Mouse (Mus musculus) heart, embryonic 12.5 days (tissue): ENCODE data around the gene Ptx4. TPM values are rescaled to one million over a fixed set of nuclear protein-coding genes. Genes with fewer than 3 reads are reported as not detected.

ENCODE experiments used
- ATAC-seq: fragments of 200-750 bp; cut with Nextera tagmentation; 2 replicates; pipeline ENCODE4 v1.8.0; 2017; ENCODE audit warnings: moderate TSS enrichment, moderate library complexity; ENCODE audit not compliant: insufficient number of reproducible peaks, low FRiP score
- H3K27ac ChIP-seq: fragments of 300-500 bp; sonication (generic); 2 replicates; pipeline ENCODE4 v1.5.1; 2016; ENCODE audit warnings: mild to moderate bottlenecking, moderate library complexity; ENCODE audit not compliant: poor library complexity, severe bottlenecking
- H3K27me3 ChIP-seq: fragments of 300-500 bp; sonication (generic); replicated peaks from 2 replicates; pipeline ENCODE4 v1.6.1; 2016; ENCODE audit warnings: mild to moderate bottlenecking, moderate library complexity
- H3K36me3 ChIP-seq: fragments of 300-500 bp; sonication (generic); 2 replicates; pipeline ENCODE4 v1.6.1; 2016; ENCODE audit warnings: mild to moderate bottlenecking, moderate library complexity
- H3K4me1 ChIP-seq: fragments of 300-500 bp; sonication (generic); replicated peaks from 2 replicates; pipeline ENCODE4 v1.6.1; 2016; ENCODE audit warnings: mild to moderate bottlenecking
- H3K4me2 ChIP-seq: fragments of 300-500 bp; sonication (generic); 2 replicates; pipeline ENCODE4 v1.6.1; 2016; ENCODE audit warnings: mild to moderate bottlenecking, moderate library complexity
- H3K4me3 ChIP-seq: fragments of 300-500 bp; sonication (generic); 2 replicates; pipeline ENCODE4 v1.5.1; 2016; ENCODE audit warnings: mild to moderate bottlenecking
- H3K9ac ChIP-seq: fragments of 300-500 bp; sonication (generic); 2 replicates; pipeline ENCODE4 v1.6.1; 2016; ENCODE audit warnings: mild to moderate bottlenecking, moderate library complexity
- H3K9me3 ChIP-seq: fragments of 300-500 bp; sonication (generic); replicated peaks from 2 replicates; pipeline ENCODE4 v1.6.1; 2016; ENCODE audit warnings: mild to moderate bottlenecking, moderate library complexity
- WGBS: fragments of 180-500 bp; shearing (Covaris S2); methylation state at CpG from one replicate; pipeline ENCODE4 v1.1.7; 2016; 5-methylcytosine and 5-hydroxymethylcytosine counted together
- polyA plus RNA-seq: library from polyadenylated mRNA; unstranded; fragments of >200 nt; fragmentation: Nextera tagmentation; extraction: Ambion mirVana; gene quantifications from 2 replicates; pipeline ENCODE4 v1.2.1, GENCODE M21; 2016

Ptx4 gene
- polyA plus RNA-seq, 1 experiment from 2014 or later = 0.27 TPM

GRCm38 (mm10) chr17:25138803-25139202 lies 18.2 kb downstream of the Ptx4 start:
- no peaks in the 10 kb centered on the region for H3K27me3 ChIP-seq
- no peak overlapping the region for H3K27ac ChIP-seq
- H3K36me3 ChIP-seq = peaks cover 19% of the 10 kb centered on the region; the same call in 1 of the 2 replicates
- no peak overlapping the region for H3K4me3 ChIP-seq
- no peak for ATAC-seq
- no peak overlapping the region for H3K4me2 ChIP-seq
- peaks cover 10% of the 10 kb centered on the region for H3K4me1 ChIP-seq
- H3K9me3 ChIP-seq = no peaks in the 10 kb centered on the region
- H3K9ac ChIP-seq = no peak overlapping the region
- WGBS = 90% methylated on average over 1 of the region's 1 CpGs

GRCm38 (mm10) chr17:25139960-25140359 lies 19.4 kb downstream of the Ptx4 start:
- Histone ChIP-seq H3K9me3 (no peaks in the 10 kb centered on the region), H3K27ac (no peak overlapping the region), H3K4me3 (no peak overlapping the region), H3K4me1 (peaks cover 8% of the 10 kb centered on the region; the same call in 1 of the 2 replicates), H3K36me3 (peaks cover 25% of the 10 kb centered on the region; the same call in 1 of the 2 replicates), H3K9ac (no peak overlapping the region), H3K4me2 (no peak overlapping the region), H3K27me3 (no peaks in the 10 kb centered on the region)
- WGBS = 72% methylated on average over 4 of the region's 4 CpGs
- ATAC-seq = no peak

DNA sequence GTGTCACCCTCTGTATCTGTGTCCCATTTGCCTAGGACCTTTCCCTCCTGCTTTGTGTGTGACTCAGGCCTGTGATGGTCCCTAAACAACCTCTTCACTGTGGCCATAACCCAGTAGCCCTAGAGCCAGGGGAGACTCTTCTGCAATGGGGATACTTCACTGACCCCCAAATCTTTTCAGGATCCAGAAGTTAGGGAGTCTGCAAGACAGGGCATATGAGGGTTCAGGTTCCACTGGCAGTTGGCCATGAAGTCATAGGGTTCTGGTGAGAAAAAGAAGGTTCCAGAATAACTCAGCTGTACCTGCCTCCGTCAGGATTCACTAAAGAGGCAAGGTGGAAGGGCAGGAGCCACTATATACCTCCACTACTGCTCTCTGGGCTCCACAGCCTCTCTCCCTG lies 41.6 kb downstream of the Ptx4 start, which contains the start of gene Ccdc154:
Gene Ccdc154, plus strand, starts transcription at position 301 of the 400 bp plus-strand sequence.
- Histone ChIP-seq H3K4me3 (no peak within 1 kb of the TSS), H3K4me1 (0 out of 2 replicates have a peak, but pooled peaks cover 2% of the 10 kb centered on the region), H3K36me3 (peaks cover 42% of the 10 kb centered on the region), H3K9ac (no peak within 1 kb of the TSS), H3K27me3 (no peaks in the 10 kb centered on the region), H3K9me3 (no peaks in the 10 kb centered on the region), H3K27ac (no peak within 1 kb of the TSS), H3K4me2 (no peak within 1 kb of the TSS)
- ATAC-seq = no peak
- WGBS = 70% methylated on average over 1 of the region's 1 CpGs

GRCm38 (mm10) chr17:25163387-25163786 lies 42.8 kb downstream of the Ptx4 start:
- no peaks in the 10 kb centered on the region for H3K27me3 ChIP-seq
- no peaks in the 10 kb centered on the region for H3K9me3 ChIP-seq
- no peak overlapping the region for H3K4me3 ChIP-seq
- peaks cover 30% of the 10 kb centered on the region for H3K36me3 ChIP-seq
- H3K27ac ChIP-seq = no peak overlapping the region
- WGBS = 76% methylated on average over 7 of the region's 7 CpGs
- H3K4me1 ChIP-seq = 0 out of 2 replicates have a peak, but pooled peaks cover 2% of the 10 kb centered on the region
- no peak for ATAC-seq
- no peak overlapping the region for H3K4me2 ChIP-seq
- H3K9ac ChIP-seq = no peak overlapping the region

DNA sequence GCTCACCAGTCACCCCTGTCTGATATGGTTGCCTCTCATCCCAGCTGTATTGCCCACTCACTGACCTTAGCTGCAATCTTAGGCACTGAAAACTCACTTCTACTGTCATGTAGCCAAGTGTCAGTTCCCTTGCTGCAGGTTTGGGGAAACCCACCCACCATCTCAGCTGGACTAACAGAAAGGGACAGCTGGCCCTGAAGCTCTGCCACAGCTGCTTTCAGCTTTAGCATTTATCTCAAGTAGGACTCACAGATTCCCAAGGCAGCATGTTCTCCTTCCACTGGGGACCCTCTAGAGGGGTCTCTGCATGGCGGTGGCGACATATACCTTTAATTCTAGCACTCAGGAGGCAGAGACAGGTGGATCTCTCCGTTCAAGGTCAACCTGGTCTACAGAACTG lies 44.2 kb downstream of the Ptx4 start:
- 0 out of 2 replicates have a peak, but pooled peaks cover 2% of the 10 kb centered on the region for H3K4me1 ChIP-seq
- no peak overlapping the region for H3K4me3 ChIP-seq
- 89% methylated on average over 3 of the region's 3 CpGs for WGBS

GRCm38 (mm10) chr17:25165970-25166671 lies 45.6 kb downstream of the Ptx4 start:
- Histone ChIP-seq H3K4me3 (no peak overlapping the region), H3K4me2 (no peak overlapping the region), H3K27ac (no peak overlapping the region), H3K27me3 (no peaks in the 10 kb centered on the region), H3K36me3 (peaks cover 7% of the 10 kb centered on the region), H3K4me1 (0 out of 2 replicates have a peak, but pooled peaks cover 2% of the 10 kb centered on the region), H3K9me3 (no peaks in the 10 kb centered on the region), H3K9ac (no peak overlapping the region)
- whole genome bisulfite sequencing = 56% methylated on average over 6 of the region's 6 CpGs
- no peak for ATAC-seq

More for the DNA sequence above, 44.2 kb downstream of the Ptx4 start:
- Histone ChIP-seq H3K9me3 (no peaks in the 10 kb centered on the region), H3K9ac (no peak overlapping the region), H3K27ac (no peak overlapping the region), H3K36me3 (peaks cover 21% of the 10 kb centered on the region), H3K4me2 (no peak overlapping the region), H3K27me3 (no peaks in the 10 kb centered on the region)
- no peak for ATAC-seq

DNA sequence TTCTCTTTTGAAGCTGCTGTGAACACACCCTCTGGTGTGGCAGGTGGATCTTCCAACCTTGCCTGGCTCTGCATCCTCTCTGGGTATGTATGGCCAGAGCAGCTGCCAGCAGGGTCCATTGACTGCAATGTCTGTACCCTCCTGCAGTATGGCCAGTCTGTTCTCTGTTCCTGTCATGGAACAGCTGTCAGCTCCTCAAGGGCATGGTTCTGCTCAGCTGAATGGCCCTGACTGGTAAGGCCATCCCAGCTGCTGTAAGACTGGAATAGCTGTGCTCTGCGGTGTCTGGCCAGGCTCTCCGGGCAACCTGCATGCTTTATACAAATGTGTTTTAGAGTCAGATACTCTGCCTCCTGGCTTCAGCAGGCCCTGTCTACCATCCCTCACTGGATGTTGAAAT lies 49.1 kb downstream of the Ptx4 start:
- H3K27ac ChIP-seq = no peak overlapping the region
- ATAC-seq = no peak
- no peak overlapping the region for H3K4me3 ChIP-seq
- H3K36me3 ChIP-seq = no peaks in the 10 kb centered on the region
- no peak overlapping the region for H3K4me2 ChIP-seq
- peaks cover 5% of the 10 kb centered on the region for H3K27me3 ChIP-seq
- H3K4me1 ChIP-seq = peaks cover 12% of the 10 kb centered on the region
- WGBS = 62% methylated on average over 2 of the region's 2 CpGs
- no peak overlapping the region for H3K9ac ChIP-seq
- no peaks in the 10 kb centered on the region for H3K9me3 ChIP-seq

DNA sequence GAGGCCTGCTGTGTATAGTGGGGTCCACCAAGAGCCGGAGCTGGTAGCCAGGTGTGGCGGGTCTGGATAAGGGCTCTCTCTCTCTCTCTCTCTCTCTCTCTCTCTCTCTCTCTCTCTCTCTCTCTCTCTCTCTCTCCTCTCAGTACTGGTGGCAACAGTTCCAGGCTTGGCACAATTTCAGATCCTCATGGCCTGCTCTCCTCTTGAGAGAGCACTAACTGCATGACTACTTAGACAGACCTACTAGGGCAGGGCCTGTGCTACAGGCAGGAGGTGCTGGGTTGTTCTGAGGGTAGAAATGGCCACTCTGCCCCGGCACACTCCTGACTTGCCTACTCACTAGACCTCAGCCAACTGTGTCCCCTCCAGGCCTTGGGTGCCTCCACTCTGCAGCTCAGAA lies 52.0 kb downstream of the Ptx4 start:
- no peak for ATAC-seq
- Histone ChIP-seq H3K4me3 (no peak overlapping the region), H3K36me3 (no peaks in the 10 kb centered on the region), H3K4me2 (no peak overlapping the region), H3K9ac (no peak overlapping the region), H3K4me1 (peaks cover 10% of the 10 kb centered on the region), H3K27ac (no peak overlapping the region), H3K9me3 (no peaks in the 10 kb centered on the region), H3K27me3 (peaks cover 18% of the 10 kb centered on the region)
- 87% methylated on average over 3 of the region's 3 CpGs for WGBS

Other genes with a start within 250 kb of the Ptx4 start
- 31.9 and 33.1 TPM in 2 replicates for gene Nubp2, start 234.4 kb upstream of the Ptx4 start, polyA plus RNA-seq
- 25.7 and 28.3 TPM in 2 replicates for gene Spsb3, start 234.1 kb upstream of the Ptx4 start, polyA plus RNA-seq
- gene Eme2, start 225.7 kb upstream of the Ptx4 start, polyA plus RNA-seq = 25.4 and 27.2 TPM in 2 replicates
- gene Mrps34, start 225.6 kb upstream of the Ptx4 start, polyA plus RNA-seq = 91.1 and 94.9 TPM in 2 replicates
- gene Nme3, start 224.3 kb upstream of the Ptx4 start, polyA plus RNA-seq = 34.5 and 36.5 TPM in 2 replicates
- 38.4 and 41.3 TPM in 2 replicates for gene Mapk8ip3, start 183.8 kb upstream of the Ptx4 start, polyA plus RNA-seq
- gene Jpt2, start 160.1 kb upstream of the Ptx4 start, polyA plus RNA-seq = 140 and 144 TPM in 2 replicates
- gene Cramp1l, start 105.0 kb upstream of the Ptx4 start, polyA plus RNA-seq = 8.5 and 10.1 TPM in 2 replicates
- 14.4 and 14.8 TPM in 2 replicates for gene Ift140, start 104.7 kb upstream of the Ptx4 start, polyA plus RNA-seq
- gene Tmem204, start 37.2 kb upstream of the Ptx4 start, polyA plus RNA-seq = 16.3 and 20.4 TPM in 2 replicates
- gene Telo2, start 4.8 kb upstream of the Ptx4 start, polyA plus RNA-seq = 23.5 and 30.7 TPM in 2 replicates
- 19.5 and 21.1 TPM in 2 replicates for gene Clcn7, start 12.6 kb downstream of the Ptx4 start, polyA plus RNA-seq
- gene Ccdc154, start 41.7 kb downstream of the Ptx4 start, polyA plus RNA-seq = not detected in 2 replicates
- gene Gm38655, start 54.7 kb downstream of the Ptx4 start, polyA plus RNA-seq = not detected in 2 replicates
- 25.1 and 25.9 TPM in 2 replicates for gene BC003965, start 63.8 kb downstream of the Ptx4 start, polyA plus RNA-seq
- 5.1 and 6.3 TPM in 2 replicates for gene Unkl, start 67.6 kb downstream of the Ptx4 start, polyA plus RNA-seq
- gene Gnptg, start 119.4 kb downstream of the Ptx4 start, polyA plus RNA-seq = 25.0 TPM in 2 replicates
- 33.3 and 34.1 TPM in 2 replicates for gene Tsr3, start 119.4 kb downstream of the Ptx4 start, polyA plus RNA-seq
- gene Baiap3, start 135.6 kb downstream of the Ptx4 start, polyA plus RNA-seq = 0.18 and 0.42 TPM in 2 replicates
- 459 and 468 TPM in 2 replicates for gene Ube2i, start 153.9 kb downstream of the Ptx4 start, polyA plus RNA-seq
- not detected in 2 replicates for gene Prss34, start 177.6 kb downstream of the Ptx4 start, polyA plus RNA-seq
- gene Prss28, start 187.9 kb downstream of the Ptx4 start, polyA plus RNA-seq = not detected in 2 replicates
- not detected in 2 replicates for gene Prss29, start 197.9 kb downstream of the Ptx4 start, polyA plus RNA-seq
- not detected in 2 replicates for gene Tpsab1, start 224.8 kb downstream of the Ptx4 start, polyA plus RNA-seq
- gene Tpsb2, start 245.5 kb downstream of the Ptx4 start, polyA plus RNA-seq = not detected in 2 replicates
- gene Tpsg1, start 248.5 kb downstream of the Ptx4 start, polyA plus RNA-seq = not detected in 2 replicates